Mouse (Mus musculus) heart, adult 11 months (tissue): Measurements from ENCODE around the gene Stx8.

Experiments used
- DNase-seq: peaks from one replicate; pipeline ENCODE4 v3.0.0; 2022

Stx8 gene

GRCm38 (mm10) chr11:67965905-67966878 lies at the start of gene Stx8:
TSS of gene Stx8 (plus strand) at chr11:67966193.
- peak; percentile 99 for DNase-seq

- peak; percentile 93 for DNase-seq
Observed at GRCm38 (mm10) chr11:67917126-67917525, 48.9 kb upstream of the Stx8 start.

DNA sequence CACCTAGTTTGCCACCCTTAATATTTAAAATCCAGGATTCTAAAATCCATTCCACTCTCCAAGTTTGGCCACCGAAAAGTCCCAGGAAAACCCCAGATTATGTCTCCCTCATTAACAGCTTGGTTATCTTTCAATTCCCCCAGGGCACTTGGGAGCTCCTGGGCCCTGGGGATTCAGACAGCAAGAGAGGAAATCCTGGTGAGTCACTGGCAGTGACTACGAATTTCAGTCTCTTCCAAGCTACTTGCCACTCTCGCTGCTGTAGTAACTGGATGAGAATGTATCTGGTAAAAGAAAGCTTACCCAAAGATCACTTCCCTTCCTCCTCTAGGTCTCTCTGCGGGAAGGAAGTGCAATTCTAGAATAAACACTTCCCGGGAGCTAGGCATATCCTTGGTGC lies 46.4 kb upstream of the Stx8 start:
- peak; percentile 83 for DNase-seq

- DNase-seq, result peak; percentile 75
Observed at GRCm38 (mm10) chr11:67920226-67920960, 45.6 kb upstream of the Stx8 start.

- DNase-seq, result peak; percentile 93
Observed at GRCm38 (mm10) chr11:67921091-67921826, 44.7 kb upstream of the Stx8 start.

GRCm38 (mm10) chr11:67921827-67922754 lies 43.9 kb upstream of the Stx8 start, which contains the start of gene Usp43:
TSS of gene Usp43 (minus strand) at chr11:67922153.
- DNase-seq, result peak; percentile 98

GRCm38 (mm10) chr11:67922755-67923125 lies 43.3 kb upstream of the Stx8 start:
- peak; percentile 98 for DNase-seq

GRCm38 (mm10) chr11:67923720-67924119 lies 42.3 kb upstream of the Stx8 start:
- peak; percentile 53 for DNase-seq

GRCm38 (mm10) chr11:67925000-67925399 lies 41.0 kb upstream of the Stx8 start:
- DNase-seq, result peak; percentile 86

DNA sequence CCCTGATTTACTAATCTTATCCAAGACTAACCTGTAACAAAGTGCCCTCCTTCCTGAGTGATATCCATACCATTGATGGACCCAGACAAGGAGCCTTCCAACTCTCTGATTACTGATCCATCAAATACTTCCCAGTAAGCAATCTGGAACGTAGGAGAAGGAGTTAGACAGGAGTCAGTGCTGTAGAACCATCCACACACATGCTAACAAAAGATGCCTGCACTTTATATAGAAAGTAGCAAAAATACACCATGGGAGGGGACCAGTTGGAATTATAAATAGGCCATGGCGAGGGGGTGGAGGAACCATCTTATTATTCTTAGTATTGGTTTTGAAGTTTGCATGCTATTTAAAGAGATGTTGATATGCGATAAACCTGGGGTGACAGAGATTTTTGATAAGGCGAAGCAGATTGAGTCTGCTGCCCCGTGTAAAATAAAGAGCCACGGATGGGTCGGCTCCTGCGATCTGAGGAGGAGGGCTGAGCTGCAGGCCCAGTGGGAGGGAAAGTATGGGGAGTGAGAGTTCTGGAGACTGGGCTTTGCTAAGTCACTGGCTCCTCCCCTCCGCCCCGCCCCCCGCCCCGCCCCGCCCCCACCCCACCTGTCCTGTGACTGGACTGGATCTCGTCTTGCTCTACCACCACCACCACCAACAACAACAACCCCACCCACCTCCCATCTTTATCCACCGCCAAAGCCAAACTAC lies 39.5 kb upstream of the Stx8 start:
- peak; percentile 58 for DNase-seq

GRCm38 (mm10) chr11:67932156-67932555 lies 33.8 kb upstream of the Stx8 start:
- DNase-seq, result peak; percentile 55

- no peak for DNase-seq
Observed at GRCm38 (mm10) chr11:67948229-67948628, 17.8 kb upstream of the Stx8 start.

DNA sequence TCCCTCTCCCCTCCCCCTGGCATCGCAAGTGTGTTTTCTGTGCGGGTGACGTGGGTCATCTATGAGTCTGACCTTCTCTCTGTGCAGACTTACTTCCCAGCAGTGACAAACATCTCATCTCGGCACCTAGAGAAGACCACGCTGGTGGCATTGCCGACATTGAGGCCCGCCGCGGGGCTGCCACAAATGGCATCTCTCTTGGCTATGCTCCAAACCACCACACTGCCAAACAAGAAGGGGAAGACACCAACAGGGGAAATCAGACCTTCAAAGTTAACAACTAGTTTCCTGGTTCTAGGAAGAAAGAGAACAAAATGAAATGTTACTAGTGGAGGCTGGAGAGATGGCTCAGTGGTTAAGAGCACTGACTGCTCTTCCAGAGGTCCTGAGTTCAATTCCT lies 16.5 kb upstream of the Stx8 start:
- peak; percentile 56 for DNase-seq

GRCm38 (mm10) chr11:67953604-67954003 lies 12.4 kb upstream of the Stx8 start:
- no peak for DNase-seq

DNA sequence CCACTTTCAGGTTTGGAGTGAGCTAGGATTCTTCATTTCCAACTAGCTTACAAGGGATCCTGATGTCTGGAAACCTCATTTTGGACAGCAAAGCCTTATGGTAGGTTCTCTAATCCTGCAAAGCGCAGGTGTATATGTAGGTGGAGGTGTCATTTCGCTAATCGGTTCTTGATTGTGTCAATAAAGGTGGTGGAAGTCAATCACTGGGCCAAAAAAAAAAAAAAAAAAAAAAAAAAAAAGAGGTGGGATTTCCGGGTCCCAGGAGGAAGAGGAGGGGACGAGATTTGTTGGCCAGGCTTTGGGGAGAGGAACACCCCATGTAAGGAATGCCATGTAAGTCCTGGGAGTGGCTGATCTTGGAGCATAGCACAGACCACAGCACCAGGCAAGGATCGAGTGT lies 11.6 kb upstream of the Stx8 start:
- DNase-seq, result peak; percentile 60

DNA sequence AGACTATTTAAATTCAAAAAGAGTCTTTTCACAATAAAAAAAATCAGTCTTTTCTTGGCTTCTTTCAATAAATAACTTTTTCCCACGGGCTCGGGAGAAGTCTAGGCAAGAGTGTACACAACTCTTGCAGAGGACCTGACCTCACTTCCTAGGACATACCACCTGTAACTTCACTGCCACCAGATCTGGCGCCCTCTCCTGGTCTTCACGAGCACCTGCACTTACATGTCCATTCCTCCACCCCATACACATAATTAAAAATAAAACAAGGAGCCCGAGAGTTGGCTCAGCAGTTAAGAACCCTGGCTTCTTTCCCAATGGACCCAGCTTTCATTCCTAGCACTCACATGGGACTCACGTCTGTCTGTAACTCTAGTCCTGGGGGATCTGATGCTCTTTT lies 1.9 kb upstream of the Stx8 start:
- DNase-seq, result no peak

- peak; percentile 97 for DNase-seq
Observed at GRCm38 (mm10) chr11:67965242-67965883, 630 bp upstream of the Stx8 start, which contains the start of gene Cfap52. TSS of gene Cfap52 (minus strand) at chr11:67965651.

GRCm38 (mm10) chr11:67967831-67968230 lies 1.8 kb downstream of the Stx8 start:
- peak; percentile 83 for DNase-seq

DNA sequence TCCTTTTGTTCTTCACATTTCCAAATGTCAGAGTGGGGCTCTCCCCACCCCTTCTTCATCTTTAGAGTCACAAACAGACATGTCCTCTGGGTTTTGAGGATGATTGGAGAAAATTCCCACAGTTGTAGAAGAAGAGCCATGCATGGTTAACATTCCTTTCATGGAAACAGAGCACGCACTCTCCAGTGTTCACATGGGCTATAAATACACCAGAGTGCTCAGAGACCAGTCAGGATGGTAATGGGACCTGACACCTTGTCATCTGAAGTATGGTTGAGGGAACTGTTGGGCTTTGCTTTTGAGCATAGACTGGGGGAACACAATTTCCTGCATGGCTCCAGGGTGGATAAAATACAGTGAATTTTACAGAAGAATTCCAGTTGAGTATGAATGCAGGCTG lies 6.6 kb downstream of the Stx8 start:
- DNase-seq, result no peak

DNA sequence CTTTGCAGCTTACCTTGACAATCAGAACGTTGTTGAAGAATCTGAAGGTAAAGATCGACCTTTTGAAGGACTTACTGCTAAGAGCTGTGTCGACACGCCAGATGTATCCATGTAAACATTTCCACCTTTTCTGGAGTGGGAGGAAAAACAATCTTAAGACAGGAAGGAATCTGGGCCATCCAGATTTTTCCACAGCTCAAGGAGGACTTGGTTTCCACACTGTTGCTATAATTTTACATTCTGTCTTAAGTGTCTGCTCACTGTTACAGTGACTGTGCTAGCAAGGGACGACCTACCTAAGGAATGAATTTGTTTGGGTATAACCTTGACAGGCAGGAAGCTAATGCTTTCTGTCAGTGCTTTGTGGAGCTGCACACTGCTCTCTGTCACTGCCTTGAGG lies 7.2 kb downstream of the Stx8 start:
- DNase-seq, result no peak

GRCm38 (mm10) chr11:67975252-67975651 lies 9.3 kb downstream of the Stx8 start:
- DNase-seq, result no peak
